Mouse (Mus musculus) hindbrain, postnatal 0 days (tissue): Measurements from ENCODE around the gene Prc1. TPM values are rescaled to one million over a fixed set of nuclear protein-coding genes. Genes with fewer than 3 reads are reported as not detected.

ENCODE experiments used
- ATAC-seq: fragments of 200-750 bp; cut with Nextera tagmentation; 2 replicates; pipeline ENCODE4 v1.8.0; 2017; ENCODE audit warnings: mild to moderate bottlenecking, moderate TSS enrichment, moderate library complexity
- DNase-seq: peaks from one replicate; pipeline ENCODE4 v3.0.0-alpha.2; 2015; ENCODE audit warnings: low spot score
- H3K27ac ChIP-seq: fragments of 300-500 bp; sonication (generic); 2 replicates; pipeline ENCODE4 v1.5.1; 2014; ENCODE audit warnings: mild to moderate bottlenecking
- H3K27me3 ChIP-seq: fragments of 300-500 bp; sonication (generic); 2 replicates; pipeline ENCODE4 v1.6.1; 2014; ENCODE audit warnings: low read length, mixed read lengths; ENCODE audit not compliant: insufficient read depth
- H3K36me3 ChIP-seq: fragments of 300-500 bp; sonication (generic); 2 replicates; pipeline ENCODE4 v1.6.1; 2014; ENCODE audit warnings: low read length, mixed read lengths; ENCODE audit not compliant: insufficient read depth
- H3K4me1 ChIP-seq: fragments of 300-500 bp; sonication (generic); 2 replicates; pipeline ENCODE4 v1.6.1; 2014; ENCODE audit warnings: antibody characterized with exemption, low read length, mixed read lengths; ENCODE audit not compliant: insufficient read depth
- H3K4me2 ChIP-seq: fragments of 300-500 bp; sonication (generic); 2 replicates; pipeline ENCODE4 v1.6.1; 2014; ENCODE audit warnings: low read depth, mild to moderate bottlenecking, low read length, moderate library complexity, mixed read lengths
- H3K4me3 ChIP-seq: fragments of 300-500 bp; sonication (generic); 2 replicates; pipeline ENCODE4 v1.5.1; 2014; ENCODE audit warnings: low read length
- H3K9ac ChIP-seq: fragments of 300-500 bp; sonication (generic); replicated peaks from 2 replicates; pipeline ENCODE4 v1.6.1; 2014; ENCODE audit warnings: mild to moderate bottlenecking, low read length, moderate library complexity, mixed read lengths
- H3K9me3 ChIP-seq: fragments of 300-500 bp; sonication (generic); 2 replicates; pipeline ENCODE4 v1.6.1; 2016; ENCODE audit warnings: low read length, mixed read lengths
- CTCF ChIP-seq: IDR thresholded peaks from 2 replicates; pipeline ENCODE4 v1.5.1; 2016; ENCODE audit warnings: antibody characterized with exemption, control low read depth, low read depth
- WGBS: fragments of 180-500 bp; shearing (Covaris S2); extraction: QIAGEN DNeasy Blood & Tissue Kit; methylation state at CpG from one replicate; pipeline ENCODE4 v1.1.7; 2014; 5-methylcytosine and 5-hydroxymethylcytosine counted together
- polyA plus RNA-seq: library from polyadenylated mRNA; unstranded; fragments of >200 nt; fragmentation: Nextera tagmentation; extraction: Ambion mirVana; gene quantifications from 2 replicates; pipeline ENCODE4 v1.2.1, GENCODE M21; 2015
- total RNA-seq: library from RNA; depleted of rRNA; stranded (reverse); fragments of >200 nt; gene quantifications from 2 replicates; pipeline ENCODE4 v1.2.3, GENCODE M21; 2014

Gene Prc1
- total and polyA plus RNA-seq, 2 experiments from 2014 or later, result 24.6 to 32.9 TPM

- Histone ChIP-seq H3K4me1 (peaks cover 6% of the 10 kb centered on the region; the same call in 1 of the 2 replicates), H3K9me3 (no peaks in the 10 kb centered on the region), H3K36me3 (peaks cover 19% of the 10 kb centered on the region; the same call in 1 of the 2 replicates), H3K4me2 (peak overlapping the region; percentile 81), H3K4me3 (peak overlapping the region; percentile 50), H3K27ac (peak overlapping the region; percentile 87), H3K9ac (peak overlapping the region; percentile 70), H3K27me3 (no peaks in the 10 kb centered on the region)
- DNase-seq (peak; percentile 98), ATAC-seq (peak; percentile 97)
- WGBS, result under 1% methylated on average over 45 of the region's 45 CpGs
- peak; percentile 88 for TF ChIP-seq CTCF
Measured at GRCm38 (mm10) chr7:80339793-80340628, 45.8 kb downstream of the Prc1 start.

- H3K9me3 ChIP-seq, result no peaks in the 10 kb centered on the region
- ATAC-seq, result peak; percentile 28
- H3K4me1 ChIP-seq, result peaks cover 6% of the 10 kb centered on the region; the same call in 1 of the 2 replicates
Measured at GRCm38 (mm10) chr7:80340793-80341192, 46.5 kb downstream of the Prc1 start, which contains the start of gene Unc45a. Unc45a (minus strand) TSS chr7:80341005.

GRCm38 (mm10) chr7:80341793-80342192 is 47.5 kb downstream of the Prc1 start:
- DNase-seq (no peak), ATAC-seq (no peak)
- H3K9me3 ChIP-seq, result no peaks in the 10 kb centered on the region
- H3K4me1 ChIP-seq, result peaks cover 6% of the 10 kb centered on the region; the same call in 1 of the 2 replicates
- H3K4me2 ChIP-seq, result no peak overlapping the region
- H3K27me3 ChIP-seq, result no peaks in the 10 kb centered on the region
- peaks cover 5% of the 10 kb centered on the region; the same call in 1 of the 2 replicates for H3K36me3 ChIP-seq
- no peak overlapping the region for H3K9ac ChIP-seq
- H3K27ac ChIP-seq, result no peak overlapping the region; the same call in 1 of the 2 replicates
- no peak overlapping the region for H3K4me3 ChIP-seq
- no peak for TF ChIP-seq CTCF
- 63% methylated on average over 7 of the region's 7 CpGs for WGBS

More at GRCm38 (mm10) chr7:80340793-80341192, 46.5 kb downstream of the Prc1 start, which contains the start of gene Unc45a:
- Histone ChIP-seq H3K27me3 (no peaks in the 10 kb centered on the region), H3K36me3 (peaks cover 11% of the 10 kb centered on the region; the same call in 1 of the 2 replicates), H3K27ac (peak within 1 kb of the TSS; percentile 87), H3K9ac (peak within 1 kb of the TSS; percentile 70), H3K4me3 (peak within 1 kb of the TSS; percentile 50), H3K4me2 (peak within 1 kb of the TSS; percentile 81)
- peak; percentile 82 for DNase-seq
- 2% methylated on average over 11 of the region's 11 CpGs for whole genome bisulfite sequencing
- TF ChIP-seq CTCF, result peak; percentile 78

- Histone ChIP-seq H3K4me2 (peak within 1 kb of the TSS; percentile 61), H3K36me3 (no peaks in the 10 kb centered on the region), H3K4me3 (peak within 1 kb of the TSS; percentile 39), H3K27me3 (no peaks in the 10 kb centered on the region), H3K9me3 (no peaks in the 10 kb centered on the region), H3K9ac (peak within 1 kb of the TSS; percentile 53), H3K27ac (peak within 1 kb of the TSS; percentile 64), H3K4me1 (peaks cover 6% of the 10 kb centered on the region; the same call in 1 of the 2 replicates)
- WGBS, result 1% methylated on average over 25 of the region's 25 CpGs
- DNase-seq (peak; percentile 99), ATAC-seq (peak; percentile 55)
- TF ChIP-seq CTCF, result peak; percentile 91
Measured at GRCm38 (mm10) chr7:80342858-80343257, 48.6 kb downstream of the Prc1 start, which contains the start of gene Hddc3. Hddc3 (plus strand) TSS chr7:80343104.

GRCm38 (mm10) chr7:80343270-80344018 is 49.2 kb downstream of the Prc1 start:
- ATAC-seq (no peak), DNase-seq (no peak)
- H3K27me3 ChIP-seq, result no peaks in the 10 kb centered on the region
- H3K4me2 ChIP-seq, result peak overlapping the region; percentile 61
- 27% methylated on average over 19 of the region's 19 CpGs for WGBS
- H3K4me3 ChIP-seq, result peak overlapping the region; percentile 39
- H3K27ac ChIP-seq, result peak overlapping the region; percentile 64
- peaks cover 6% of the 10 kb centered on the region; the same call in 1 of the 2 replicates for H3K4me1 ChIP-seq
- no peaks in the 10 kb centered on the region for H3K9me3 ChIP-seq
- no peaks in the 10 kb centered on the region for H3K36me3 ChIP-seq
- TF ChIP-seq CTCF, result no peak
- peak overlapping the region; percentile 53 for H3K9ac ChIP-seq

- Histone ChIP-seq H3K9ac (no peak overlapping the region), H3K27me3 (no peaks in the 10 kb centered on the region), H3K9me3 (no peaks in the 10 kb centered on the region), H3K4me1 (peaks cover 6% of the 10 kb centered on the region; the same call in 1 of the 2 replicates), H3K27ac (no peak overlapping the region), H3K36me3 (peaks cover 10% of the 10 kb centered on the region; the same call in 1 of the 2 replicates), H3K4me2 (no peak overlapping the region), H3K4me3 (no peak overlapping the region)
- no peak for TF ChIP-seq CTCF
- WGBS, result 97% methylated on average over 9 of the region's 9 CpGs
- DNase-seq (no peak), ATAC-seq (no peak)
Measured at GRCm38 (mm10) chr7:80346173-80346572, 51.9 kb downstream of the Prc1 start.
